Mouse (Mus musculus) hindbrain, embryonic 13.5 days (tissue): ENCODE measurements around the gene Jmy. TPM values are rescaled to one million over a fixed set of nuclear protein-coding genes. Genes with fewer than 3 reads are reported as not detected.

ENCODE experiments used
- ATAC-seq: fragments of 200-750 bp; cut with Nextera tagmentation; 2 replicates; pipeline ENCODE4 v1.8.0; 2017; ENCODE audit warnings: moderate TSS enrichment; ENCODE audit not compliant: low FRiP score
- H3K27ac ChIP-seq: fragments of 300-500 bp; sonication (generic); 2 replicates; pipeline ENCODE4 v1.5.1; 2015; ENCODE audit warnings: inconsistent platforms, mild to moderate bottlenecking, moderate library complexity
- H3K27me3 ChIP-seq: fragments of 300-500 bp; sonication (generic); 2 replicates; pipeline ENCODE4 v1.6.1; 2015; ENCODE audit warnings: mild to moderate bottlenecking, inconsistent platforms
- H3K36me3 ChIP-seq: fragments of 300-500 bp; sonication (generic); 2 replicates; pipeline ENCODE4 v1.6.1; 2015; ENCODE audit warnings: mild to moderate bottlenecking, inconsistent platforms
- H3K4me1 ChIP-seq: fragments of 300-500 bp; sonication (generic); replicated peaks from 2 replicates; pipeline ENCODE4 v1.6.1; 2015; ENCODE audit warnings: inconsistent platforms
- H3K4me2 ChIP-seq: fragments of 300-500 bp; sonication (generic); 2 replicates; pipeline ENCODE4 v1.6.1; 2015; ENCODE audit warnings: inconsistent platforms, mild to moderate bottlenecking, moderate library complexity
- H3K4me3 ChIP-seq: fragments of 300-500 bp; sonication (generic); 2 replicates; pipeline ENCODE4 v1.5.1; 2015; ENCODE audit warnings: mild to moderate bottlenecking, inconsistent platforms
- H3K9ac ChIP-seq: fragments of 300-500 bp; sonication (generic); 2 replicates; pipeline ENCODE4 v1.6.1; 2015; ENCODE audit warnings: mild to moderate bottlenecking, inconsistent platforms
- H3K9me3 ChIP-seq: fragments of 300-500 bp; sonication (generic); 2 replicates; pipeline ENCODE4 v1.6.1; 2016; ENCODE audit warnings: inconsistent platforms
- WGBS: fragments of 180-500 bp; shearing (Covaris S2); methylation state at CpG from one replicate; pipeline ENCODE4 v1.1.7; 2015; 5-methylcytosine and 5-hydroxymethylcytosine counted together
- polyA plus RNA-seq: library from polyadenylated mRNA; unstranded; fragments of >200 nt; fragmentation: Nextera tagmentation; extraction: Ambion mirVana; gene quantifications from 2 replicates; pipeline ENCODE4 v1.2.1, GENCODE M21; 2015

Jmy gene
- polyA plus RNA-seq, 1 experiment from 2014 or later, result 6.9 TPM

GRCm38 (mm10) chr13:93499973-93500633, 495 bp upstream of the Jmy start:
- peak; percentile 2 for ATAC-seq
- H3K27me3 ChIP-seq, result no peaks in the 10 kb centered on the region
- H3K9ac ChIP-seq, result peak overlapping the region; percentile 98
- peaks cover 26% of the 10 kb centered on the region for H3K4me1 ChIP-seq
- H3K4me3 ChIP-seq, result peak overlapping the region; percentile 78
- H3K27ac ChIP-seq, result peak overlapping the region; percentile 96
- H3K4me2 ChIP-seq, result peak overlapping the region; percentile 69
- 11% methylated on average over 12 of the region's 12 CpGs for WGBS
- no peaks in the 10 kb centered on the region for H3K9me3 ChIP-seq
- H3K36me3 ChIP-seq, result no peaks in the 10 kb centered on the region

GRCm38 (mm10) chr13:93498211-93499166, 1.1 kb downstream of the Jmy start:
- H3K4me3 ChIP-seq, result peak overlapping the region; percentile 78
- WGBS, result under 1% methylated on average over 94 of the region's 94 CpGs
- peak overlapping the region; percentile 98 for H3K9ac ChIP-seq
- no peaks in the 10 kb centered on the region for H3K9me3 ChIP-seq
- H3K27ac ChIP-seq, result peak overlapping the region; percentile 96
- H3K4me1 ChIP-seq, result peaks cover 39% of the 10 kb centered on the region
- H3K36me3 ChIP-seq, result peaks cover 4% of the 10 kb centered on the region; the same call in 1 of the 2 replicates
- peak; percentile 52 for ATAC-seq
- peak overlapping the region; percentile 69 for H3K4me2 ChIP-seq
- no peaks in the 10 kb centered on the region for H3K27me3 ChIP-seq

- peaks cover 6% of the 10 kb centered on the region; the same call in 1 of the 2 replicates for H3K36me3 ChIP-seq
- 34% methylated on average over 1 of the region's 1 CpGs for WGBS
- peak overlapping the region; percentile 39; the same call in 1 of the 2 replicates for H3K9ac ChIP-seq
Observed at GRCm38 (mm10) chr13:93496977-93497376, 2.6 kb downstream of the Jmy start.

GRCm38 (mm10) chr13:93488510-93488909, 11.1 kb downstream of the Jmy start:
- no peak overlapping the region for H3K9ac ChIP-seq
- H3K27me3 ChIP-seq, result no peaks in the 10 kb centered on the region
- no peak for ATAC-seq
- no peak overlapping the region for H3K4me2 ChIP-seq
- peaks cover 11% of the 10 kb centered on the region for H3K36me3 ChIP-seq
- H3K9me3 ChIP-seq, result no peaks in the 10 kb centered on the region
- H3K27ac ChIP-seq, result no peak overlapping the region
- no peak overlapping the region for H3K4me3 ChIP-seq
- H3K4me1 ChIP-seq, result peaks cover 1% of the 10 kb centered on the region
- WGBS, result 57% methylated on average over 2 of the region's 2 CpGs

More at GRCm38 (mm10) chr13:93496977-93497376, 2.6 kb downstream of the Jmy start:
- Histone ChIP-seq H3K4me3 (peak overlapping the region; percentile 78), H3K4me1 (peaks cover 40% of the 10 kb centered on the region), H3K4me2 (peak overlapping the region; percentile 69), H3K27me3 (no peaks in the 10 kb centered on the region), H3K27ac (no peak overlapping the region), H3K9me3 (no peaks in the 10 kb centered on the region)
- ATAC-seq, result no peak

- Histone ChIP-seq H3K4me1 (no peaks in the 10 kb centered on the region), H3K9me3 (no peaks in the 10 kb centered on the region), H3K36me3 (peaks cover 9% of the 10 kb centered on the region), H3K9ac (no peak overlapping the region), H3K4me3 (no peak overlapping the region), H3K4me2 (no peak overlapping the region), H3K27ac (no peak overlapping the region), H3K27me3 (no peaks in the 10 kb centered on the region)
- no peak for ATAC-seq
- 98% methylated on average over 8 of the region's 8 CpGs for WGBS
Observed at GRCm38 (mm10) chr13:93487734-93488133, 11.9 kb downstream of the Jmy start.

- no peak for ATAC-seq
- Histone ChIP-seq H3K27ac (no peak overlapping the region), H3K36me3 (peaks cover 12% of the 10 kb centered on the region), H3K4me3 (no peak overlapping the region), H3K9me3 (no peaks in the 10 kb centered on the region), H3K27me3 (no peaks in the 10 kb centered on the region), H3K9ac (no peak overlapping the region), H3K4me2 (no peak overlapping the region), H3K4me1 (no peaks in the 10 kb centered on the region)
- WGBS, result 95% methylated on average over 3 of the region's 3 CpGs
Observed at GRCm38 (mm10) chr13:93484276-93484675, 15.3 kb downstream of the Jmy start.

DNA sequence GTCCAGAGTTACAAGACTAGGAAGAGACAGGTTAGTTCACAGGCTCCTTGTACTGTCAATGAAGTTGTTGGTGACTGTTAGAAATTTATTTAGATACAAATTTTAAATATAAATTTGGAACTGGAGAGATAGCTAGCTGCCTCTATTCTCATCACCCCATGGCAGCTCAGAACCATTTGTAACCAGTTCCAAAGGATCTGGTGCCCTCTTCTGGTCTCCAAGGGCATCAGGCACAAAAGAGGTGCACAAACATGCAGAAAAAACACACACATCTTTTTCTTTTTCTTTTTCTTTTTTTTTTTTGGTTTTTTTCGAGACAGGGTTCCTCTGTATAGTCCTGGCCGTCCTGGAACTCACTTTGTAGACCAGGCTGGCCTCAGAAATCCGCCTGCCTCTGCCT, 18.5 kb downstream of the Jmy start:
- no peak for ATAC-seq
- Histone ChIP-seq H3K9ac (no peak overlapping the region), H3K4me1 (no peaks in the 10 kb centered on the region), H3K27ac (no peak overlapping the region), H3K4me3 (no peak overlapping the region), H3K36me3 (peaks cover 12% of the 10 kb centered on the region), H3K4me2 (no peak overlapping the region), H3K9me3 (no peaks in the 10 kb centered on the region), H3K27me3 (no peaks in the 10 kb centered on the region)
- 94% methylated on average over 3 of the region's 3 CpGs for WGBS

DNA sequence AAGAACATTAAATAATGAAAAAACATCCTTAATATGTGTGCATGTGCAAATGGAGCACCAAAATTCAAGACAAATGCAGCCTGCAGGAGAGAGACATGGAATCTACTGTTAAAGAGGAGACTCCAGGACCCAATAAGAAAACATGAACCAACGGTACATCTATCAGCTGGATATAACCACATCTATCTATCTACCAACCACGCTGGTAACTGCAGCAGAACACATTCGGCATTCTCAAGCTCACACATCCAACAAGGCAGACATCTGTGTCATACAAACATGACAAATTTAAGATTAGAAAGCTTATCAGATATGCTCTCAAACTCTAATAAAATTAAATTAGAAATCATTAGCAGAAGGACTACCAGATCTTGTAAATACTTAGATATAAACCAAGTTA, 21.3 kb downstream of the Jmy start:
- H3K27me3 ChIP-seq, result no peaks in the 10 kb centered on the region
- no peak overlapping the region for H3K4me3 ChIP-seq
- WGBS, result 98% methylated on average over 3 of the region's 3 CpGs
- peaks cover 14% of the 10 kb centered on the region for H3K36me3 ChIP-seq
- no peak for ATAC-seq
- H3K9ac ChIP-seq, result no peak overlapping the region
- no peak overlapping the region for H3K27ac ChIP-seq
- H3K9me3 ChIP-seq, result no peaks in the 10 kb centered on the region
- H3K4me1 ChIP-seq, result no peaks in the 10 kb centered on the region
- H3K4me2 ChIP-seq, result no peak overlapping the region

DNA sequence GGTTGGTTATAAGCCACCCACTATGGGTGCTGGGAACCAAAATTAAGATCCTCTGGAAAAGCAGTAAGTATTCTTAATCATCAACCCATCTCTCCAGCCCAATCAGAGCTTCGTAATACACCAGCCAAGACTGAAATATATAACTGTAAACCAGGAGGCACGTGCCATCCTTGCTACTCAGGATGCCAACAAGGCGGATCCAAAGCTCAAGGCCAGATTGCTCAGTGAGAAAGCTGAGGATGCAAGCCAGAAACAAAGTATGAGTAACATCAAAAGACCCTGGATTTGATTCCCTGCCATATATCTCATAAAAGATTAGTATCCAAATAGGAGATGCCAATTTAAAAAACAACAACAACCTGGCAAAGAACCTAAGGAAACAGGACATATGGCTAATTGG, 31.3 kb downstream of the Jmy start:
- Histone ChIP-seq H3K4me2 (no peak overlapping the region), H3K27ac (no peak overlapping the region), H3K4me1 (no peaks in the 10 kb centered on the region), H3K27me3 (no peaks in the 10 kb centered on the region), H3K4me3 (no peak overlapping the region), H3K36me3 (peaks cover 26% of the 10 kb centered on the region), H3K9me3 (no peaks in the 10 kb centered on the region), H3K9ac (no peak overlapping the region)
- WGBS, result 95% methylated on average over 3 of the region's 3 CpGs
- ATAC-seq, result no peak

GRCm38 (mm10) chr13:93459566-93459965, 40.0 kb downstream of the Jmy start:
- no peak overlapping the region for H3K4me2 ChIP-seq
- 97% methylated on average over 7 of the region's 7 CpGs for WGBS
- H3K9ac ChIP-seq, result no peak overlapping the region
- no peak for ATAC-seq
- peaks cover 23% of the 10 kb centered on the region for H3K36me3 ChIP-seq
- no peak overlapping the region for H3K4me3 ChIP-seq
- H3K27ac ChIP-seq, result no peak overlapping the region
- no peaks in the 10 kb centered on the region for H3K27me3 ChIP-seq
- H3K4me1 ChIP-seq, result no peaks in the 10 kb centered on the region
- no peaks in the 10 kb centered on the region for H3K9me3 ChIP-seq

DNA sequence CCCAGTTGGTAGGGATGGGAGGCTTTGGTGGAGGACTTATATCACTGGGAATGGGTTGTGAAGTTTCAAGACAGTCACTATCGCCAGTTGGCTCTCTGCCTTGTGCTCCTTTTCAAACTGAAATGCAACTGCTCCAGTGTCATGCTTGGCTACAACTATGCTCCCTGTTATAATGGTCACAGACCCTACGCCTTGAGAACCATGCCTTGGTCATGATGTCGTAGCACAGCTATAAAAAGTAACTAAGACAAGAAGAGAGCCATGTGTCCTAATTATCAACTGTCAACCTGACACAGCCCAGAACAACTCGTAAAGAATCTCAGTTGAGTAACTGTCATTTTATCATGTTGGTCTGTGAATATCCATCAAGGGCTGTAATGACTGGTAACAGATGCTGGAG, 41.0 kb downstream of the Jmy start:
- Histone ChIP-seq H3K4me2 (no peak overlapping the region), H3K9ac (no peak overlapping the region), H3K4me3 (no peak overlapping the region), H3K27me3 (no peaks in the 10 kb centered on the region), H3K4me1 (no peaks in the 10 kb centered on the region), H3K9me3 (no peaks in the 10 kb centered on the region), H3K36me3 (peaks cover 20% of the 10 kb centered on the region), H3K27ac (no peak overlapping the region)
- 94% methylated on average over 4 of the region's 4 CpGs for WGBS
- ATAC-seq, result no peak

DNA sequence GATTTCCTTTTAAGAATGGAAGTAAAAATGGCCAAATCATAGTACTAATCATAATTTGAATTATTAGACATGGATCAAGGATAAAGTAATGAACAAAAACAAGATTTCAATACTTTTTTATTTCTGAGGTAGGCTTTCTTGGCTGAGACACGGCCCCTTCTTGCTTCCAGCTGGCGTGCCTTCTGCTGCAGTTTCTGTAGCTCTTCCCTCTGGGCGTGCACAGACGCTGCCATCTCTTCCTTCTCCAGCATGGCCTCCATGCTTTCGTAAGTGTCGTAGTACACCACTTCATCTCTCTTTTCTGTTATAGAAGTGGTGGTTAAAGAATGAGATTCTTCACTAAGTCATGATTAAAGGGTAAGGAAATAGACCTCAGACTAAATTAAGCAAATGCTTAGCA, 46.3 kb downstream of the Jmy start:
- peaks cover 45% of the 10 kb centered on the region for H3K36me3 ChIP-seq
- 84% methylated on average over 6 of the region's 6 CpGs for WGBS
- no peaks in the 10 kb centered on the region for H3K4me1 ChIP-seq
- no peak for ATAC-seq
- no peaks in the 10 kb centered on the region for H3K27me3 ChIP-seq
- no peak overlapping the region for H3K4me2 ChIP-seq
- H3K9me3 ChIP-seq, result no peaks in the 10 kb centered on the region
- H3K9ac ChIP-seq, result no peak overlapping the region
- H3K4me3 ChIP-seq, result no peak overlapping the region
- H3K27ac ChIP-seq, result no peak overlapping the region
